Mouse (Mus musculus): ENCODE data around the gene Tk1.

DNA sequence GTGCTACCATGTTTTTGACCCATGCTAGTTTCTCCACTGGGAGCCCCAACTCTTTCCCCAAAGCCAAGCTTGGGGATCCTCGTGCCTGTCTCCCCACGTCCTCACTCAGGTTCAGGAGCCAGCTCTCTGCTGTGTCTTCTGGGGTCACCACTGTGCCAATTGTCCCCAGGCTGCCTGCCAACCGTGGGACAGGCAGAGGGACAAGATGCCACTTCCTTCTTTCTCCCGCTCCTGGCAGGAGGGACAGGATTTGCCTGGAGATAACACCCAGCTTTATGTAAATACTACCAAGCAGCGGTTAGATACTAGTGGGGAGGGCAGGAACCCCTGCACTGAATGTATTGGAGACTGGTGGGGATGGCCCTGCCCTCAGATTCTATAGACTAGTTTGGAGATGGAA is 12.0 kb downstream of the Tk1 start:
- TF ChIP-seq CTCF (IDR thresholded peaks at IDR 0.05): no peak
- no peak; the same call in 1 of the 2 replicates for TF ChIP-seq EP300 (IDR thresholded peaks at IDR 0.05)

All from lung, postnatal 0 days (tissue).